Mouse (Mus musculus): ENCODE measurements at regions not wholly inside any gene's neighbourhood (a gene's known extent, or its start where the extent isn't known, plus 50 kb on each side); places are given as distances from the start of the nearest gene placed in this dataset.

DNA sequence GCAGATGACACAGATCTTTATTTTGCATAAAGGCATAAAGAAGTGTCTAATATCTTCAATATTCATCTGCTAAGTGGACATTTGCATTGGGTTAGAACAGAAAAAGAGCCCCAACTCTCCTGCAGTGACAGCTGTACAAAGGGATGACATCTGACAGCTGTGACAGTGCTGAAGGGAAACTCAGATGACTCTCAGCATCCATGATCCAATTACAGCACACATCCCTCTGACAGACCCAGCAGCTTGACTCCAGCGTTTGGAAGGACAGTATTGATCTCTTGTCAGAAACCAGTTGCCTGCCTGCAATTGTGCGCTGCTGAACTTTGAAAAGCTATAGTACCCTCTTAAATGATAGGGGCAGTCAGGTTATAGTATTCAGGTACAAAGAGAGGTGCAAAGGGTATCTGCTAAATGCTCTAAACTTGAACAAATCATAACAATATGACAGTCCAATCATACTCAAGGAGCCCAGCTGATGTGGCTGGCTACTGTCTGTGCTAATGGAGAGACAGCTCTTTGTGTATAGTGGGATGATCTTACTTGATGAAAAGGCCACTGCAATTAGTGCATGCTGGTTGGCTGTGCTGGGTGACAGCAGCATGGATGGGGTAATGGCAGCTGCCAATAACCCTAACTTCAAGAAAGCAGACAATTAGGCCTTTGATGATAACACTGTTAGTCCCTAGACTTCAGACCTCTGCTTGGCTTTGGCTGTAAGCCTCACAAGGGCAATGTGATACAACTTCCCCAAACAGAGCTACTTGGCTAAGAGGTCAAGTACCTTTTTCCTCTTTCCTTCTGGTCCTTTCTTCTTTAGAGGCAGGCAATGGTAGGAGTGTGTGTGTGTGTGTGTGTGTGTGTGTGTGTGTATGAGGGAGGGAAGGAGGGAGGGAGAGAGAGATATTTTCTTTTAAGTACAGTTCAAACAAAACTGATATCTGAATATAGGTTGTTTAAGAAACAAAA, 662.9 kb downstream of the Nr4a2 start:
- 67% methylated on average over 2 of the region's 2 CpGs for WGBS
- Histone ChIP-seq H3K4me2 (no peak overlapping the region), H3K9ac (no peak overlapping the region), H3K4me3 (no peak overlapping the region), H3K4me1 (0 out of 2 replicates have a peak, but pooled peaks cover 2% of the 10 kb centered on the region), H3K27me3 (no peaks in the 10 kb centered on the region), H3K36me3 (no peaks in the 10 kb centered on the region), H3K9me3 (no peaks in the 10 kb centered on the region), H3K27ac (no peak overlapping the region)
- no peak for ATAC-seq (ENCODE audit: insufficient number of reproducible peaks, low FRiP score, low TSS enrichment, low read depth)

DNA sequence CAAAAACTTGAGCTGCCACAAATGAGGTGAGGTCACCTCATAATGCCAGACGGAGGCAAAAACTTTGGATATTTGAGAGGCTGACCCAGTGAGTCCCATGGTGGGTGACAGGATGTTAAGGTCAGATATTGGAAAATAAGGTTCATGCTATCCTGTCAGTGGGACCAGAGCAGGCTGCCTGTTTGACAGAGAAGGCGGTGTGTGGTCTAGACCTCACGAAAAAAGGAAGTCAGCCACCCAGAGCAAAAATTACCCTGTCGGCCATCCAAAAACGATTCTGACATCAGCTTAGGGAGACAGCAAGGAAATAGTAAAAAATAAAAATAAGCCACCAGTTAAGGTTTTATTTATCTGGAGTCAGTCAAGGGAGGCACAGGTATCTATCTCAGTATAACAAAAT, 664.4 kb downstream of the Nr4a2 start:
- no peak overlapping the region for H3K27ac ChIP-seq
- WGBS, result 56% methylated on average over 5 of the region's 5 CpGs
- no peak for ATAC-seq (ENCODE audit: insufficient number of reproducible peaks, low FRiP score, low TSS enrichment, low read depth)

DNA sequence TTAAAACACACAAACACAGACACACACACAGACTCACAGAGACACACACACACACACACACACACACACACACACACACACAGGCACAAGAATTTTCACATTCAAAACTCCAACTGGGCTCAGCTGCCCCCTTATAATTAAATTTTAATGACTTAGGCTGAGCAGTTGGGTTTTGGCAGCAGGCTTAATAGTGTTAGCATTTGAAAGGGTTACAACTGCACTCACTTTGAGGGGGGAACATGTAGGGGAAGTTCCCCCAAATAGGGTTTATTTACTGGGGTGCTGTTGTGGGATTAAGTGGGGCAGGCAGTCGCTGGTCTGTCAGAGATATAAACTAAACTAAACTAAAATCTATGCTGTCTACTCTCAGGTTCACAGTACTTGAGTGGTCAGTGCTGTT, 666.2 kb downstream of the Nr4a2 start:
- Histone ChIP-seq H3K36me3 (no peaks in the 10 kb centered on the region), H3K9me3 (no peaks in the 10 kb centered on the region), H3K27me3 (no peaks in the 10 kb centered on the region), H3K4me2 (no peak overlapping the region), H3K4me1 (0 out of 2 replicates have a peak, but pooled peaks cover 2% of the 10 kb centered on the region), H3K4me3 (no peak overlapping the region), H3K27ac (no peak overlapping the region), H3K9ac (no peak overlapping the region)
- ATAC-seq (ENCODE audit: insufficient number of reproducible peaks, low FRiP score, low TSS enrichment, low read depth), result no peak
- 10% methylated on average over 1 of the region's 1 CpGs for WGBS

More for the DNA sequence above, 664.4 kb downstream of the Nr4a2 start:
- Histone ChIP-seq H3K4me1 (0 out of 2 replicates have a peak, but pooled peaks cover 2% of the 10 kb centered on the region), H3K9ac (no peak overlapping the region), H3K9me3 (no peaks in the 10 kb centered on the region), H3K27me3 (no peaks in the 10 kb centered on the region), H3K4me3 (no peak overlapping the region), H3K4me2 (no peak overlapping the region), H3K36me3 (no peaks in the 10 kb centered on the region)

DNA sequence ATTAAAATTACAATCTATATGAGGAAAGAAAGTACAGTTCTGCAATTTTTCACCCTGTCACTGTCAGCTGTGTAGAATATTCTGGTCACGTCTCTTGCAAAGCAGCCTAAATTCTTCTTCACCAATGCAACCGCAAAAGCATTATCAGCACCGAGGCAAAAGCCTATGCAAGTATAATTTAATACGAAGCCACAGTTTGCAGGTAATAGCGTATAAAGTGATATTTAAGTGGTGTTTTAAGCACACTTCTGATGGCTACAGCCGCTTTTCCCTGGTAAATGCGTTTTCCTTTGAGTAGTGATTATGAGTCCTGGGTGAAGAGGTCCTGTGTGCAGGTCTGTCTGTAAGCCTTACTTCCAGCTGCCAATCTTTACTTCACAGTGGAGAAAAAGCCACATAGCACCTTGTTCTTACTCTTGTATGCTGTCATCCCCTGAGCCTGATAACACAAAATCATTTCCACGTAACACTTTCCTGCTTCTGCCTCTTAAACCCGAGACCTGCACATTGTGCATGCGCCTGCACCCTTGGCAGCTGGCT, 667.9 kb downstream of the Nr4a2 start:
- no peak for ATAC-seq (ENCODE audit: insufficient number of reproducible peaks, low FRiP score, low TSS enrichment, low read depth)
- no peak overlapping the region for H3K27ac ChIP-seq
- WGBS, result 44% methylated on average over 10 of the region's 10 CpGs

DNA sequence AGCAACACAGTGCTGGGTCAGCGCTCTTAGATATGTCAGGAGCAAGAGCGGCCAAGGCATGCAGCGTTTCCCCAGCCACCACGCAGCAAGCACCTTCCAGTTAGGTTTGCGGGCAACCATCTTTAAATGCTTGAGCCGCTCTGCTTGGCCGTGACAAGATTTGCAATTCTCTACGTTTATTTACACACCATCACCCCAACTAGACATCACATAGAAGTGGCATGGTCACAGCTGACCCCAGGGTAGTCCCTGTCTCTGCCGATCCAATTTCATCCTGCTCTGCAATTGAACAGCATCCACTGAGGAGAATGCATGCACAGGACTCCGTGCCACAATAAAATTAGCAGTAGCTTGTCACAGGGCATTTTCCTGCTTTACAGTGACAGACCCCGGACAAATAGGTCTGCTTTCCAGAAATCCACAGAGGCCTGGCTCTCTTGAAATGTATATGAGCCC, 669.2 kb downstream of the Nr4a2 start:
- no peaks in the 10 kb centered on the region for H3K9me3 ChIP-seq
- no peaks in the 10 kb centered on the region for H3K36me3 ChIP-seq
- peak overlapping the region; percentile 19; the same call in 1 of the 2 replicates for H3K4me2 ChIP-seq
- no peaks in the 10 kb centered on the region for H3K27me3 ChIP-seq
- 13% methylated on average over 11 of the region's 11 CpGs for WGBS
- 0 out of 2 replicates have a peak, but pooled peaks cover 2% of the 10 kb centered on the region for H3K4me1 ChIP-seq
- no peak overlapping the region for H3K27ac ChIP-seq
- H3K4me3 ChIP-seq, result no peak overlapping the region
- no peak for ATAC-seq (ENCODE audit: insufficient number of reproducible peaks, low FRiP score, low TSS enrichment, low read depth)
- no peak overlapping the region for H3K9ac ChIP-seq

More for the DNA sequence above, 667.9 kb downstream of the Nr4a2 start:
- Histone ChIP-seq H3K4me1 (0 out of 2 replicates have a peak, but pooled peaks cover 2% of the 10 kb centered on the region), H3K4me2 (no peak overlapping the region), H3K4me3 (no peak overlapping the region), H3K36me3 (no peaks in the 10 kb centered on the region), H3K9me3 (no peaks in the 10 kb centered on the region), H3K9ac (no peak overlapping the region), H3K27me3 (no peaks in the 10 kb centered on the region)

DNA sequence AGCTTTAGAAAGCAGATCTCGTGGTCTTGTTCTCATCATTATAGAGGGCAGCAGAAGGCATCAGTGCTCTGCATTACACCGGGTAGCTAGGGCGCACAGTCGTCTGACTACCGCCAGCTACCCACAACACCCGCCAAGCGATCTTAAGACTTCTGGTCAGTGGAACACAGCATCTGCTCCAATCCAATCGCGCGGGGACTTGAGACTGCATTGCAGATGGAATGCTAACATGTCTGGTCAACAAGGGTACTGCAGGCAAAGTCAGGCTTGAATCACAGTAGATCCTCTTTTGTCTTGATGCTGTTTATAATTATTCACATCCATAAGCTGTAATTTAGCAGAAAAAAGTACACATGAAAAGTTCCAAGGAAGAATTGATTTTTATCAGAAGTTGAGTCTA, 682.9 kb downstream of the Nr4a2 start:
- no peak overlapping the region for H3K27ac ChIP-seq

More for the DNA sequence above, 682.9 kb downstream of the Nr4a2 start:
- Histone ChIP-seq H3K36me3 (no peaks in the 10 kb centered on the region), H3K9me3 (no peaks in the 10 kb centered on the region), H3K4me2 (no peak overlapping the region), H3K27me3 (no peaks in the 10 kb centered on the region), H3K4me3 (no peak overlapping the region), H3K9ac (no peak overlapping the region), H3K4me1 (no peaks in the 10 kb centered on the region)
- WGBS, result 76% methylated on average over 10 of the region's 10 CpGs
- ATAC-seq (ENCODE audit: insufficient number of reproducible peaks, low FRiP score, low TSS enrichment, low read depth), result no peak
